Mouse (Mus musculus): ENCODE results near the gene Mfrp.

The Mfrp gene

GRCm38 (mm10) chr9:44127351-44127801 is 25.8 kb downstream of the Mfrp start:
- in situ Hi-C loops (cut with MboI, MseI): no loop called here

- in situ Hi-C loops (cut with MboI, MseI): no loop called here
Measured at GRCm38 (mm10) chr9:44129633-44130032, 28.1 kb downstream of the Mfrp start.

GRCm38 (mm10) chr9:44130034-44130433 is 28.5 kb downstream of the Mfrp start:
- in situ Hi-C loops (cut with MboI, MseI): no loop called here

- in situ Hi-C loops (cut with MboI, MseI): no loop called here
Measured at GRCm38 (mm10) chr9:44130581-44131275, 29.2 kb downstream of the Mfrp start.

- in situ Hi-C loops (cut with MboI, MseI): no loop called here
Measured at GRCm38 (mm10) chr9:44131276-44131590, 29.7 kb downstream of the Mfrp start.

GRCm38 (mm10) chr9:44132200-44132599 is 30.7 kb downstream of the Mfrp start:
- in situ Hi-C loops (cut with MboI, MseI): no loop called here

- in situ Hi-C loops (cut with MboI, MseI): no loop called here
Measured at GRCm38 (mm10) chr9:44133287-44133686, 31.8 kb downstream of the Mfrp start.

- in situ Hi-C loops (cut with MboI, MseI): no loop called here
Measured at GRCm38 (mm10) chr9:44134101-44134850, 32.7 kb downstream of the Mfrp start, which contains the start of gene Mcam. Gene Mcam, plus strand, starts transcription at chr9:44134469.

GRCm38 (mm10) chr9:44134851-44135730 is 33.6 kb downstream of the Mfrp start:
- in situ Hi-C loops (cut with MboI, MseI): no loop called here

GRCm38 (mm10) chr9:44135731-44136411 is 34.3 kb downstream of the Mfrp start:
- in situ Hi-C loops (cut with MboI, MseI): no loop called here

- in situ Hi-C loops (cut with MboI, MseI): no loop called here
Measured at GRCm38 (mm10) chr9:44137846-44138245, 36.3 kb downstream of the Mfrp start.

GRCm38 (mm10) chr9:44141951-44142350 is 40.4 kb downstream of the Mfrp start:
- in situ Hi-C loops (cut with MboI, MseI): no loop called here

- in situ Hi-C loops (cut with MboI, MseI): no loop called here
Measured at GRCm38 (mm10) chr9:44143421-44143820, 41.9 kb downstream of the Mfrp start.

- in situ Hi-C loops (cut with MboI, MseI): no loop called here
Measured at GRCm38 (mm10) chr9:44144023-44144717, 42.6 kb downstream of the Mfrp start.

- in situ Hi-C loops (cut with MboI, MseI): no loop called here
Measured at GRCm38 (mm10) chr9:44144718-44145060, 43.2 kb downstream of the Mfrp start.

GRCm38 (mm10) chr9:44147290-44147689 is 45.8 kb downstream of the Mfrp start:
- in situ Hi-C loops (cut with MboI, MseI): no loop called here

Data from regulatory T cell (primary cell).